Mouse (Mus musculus): ENCODE data around the gene Mxi1.

DNA sequence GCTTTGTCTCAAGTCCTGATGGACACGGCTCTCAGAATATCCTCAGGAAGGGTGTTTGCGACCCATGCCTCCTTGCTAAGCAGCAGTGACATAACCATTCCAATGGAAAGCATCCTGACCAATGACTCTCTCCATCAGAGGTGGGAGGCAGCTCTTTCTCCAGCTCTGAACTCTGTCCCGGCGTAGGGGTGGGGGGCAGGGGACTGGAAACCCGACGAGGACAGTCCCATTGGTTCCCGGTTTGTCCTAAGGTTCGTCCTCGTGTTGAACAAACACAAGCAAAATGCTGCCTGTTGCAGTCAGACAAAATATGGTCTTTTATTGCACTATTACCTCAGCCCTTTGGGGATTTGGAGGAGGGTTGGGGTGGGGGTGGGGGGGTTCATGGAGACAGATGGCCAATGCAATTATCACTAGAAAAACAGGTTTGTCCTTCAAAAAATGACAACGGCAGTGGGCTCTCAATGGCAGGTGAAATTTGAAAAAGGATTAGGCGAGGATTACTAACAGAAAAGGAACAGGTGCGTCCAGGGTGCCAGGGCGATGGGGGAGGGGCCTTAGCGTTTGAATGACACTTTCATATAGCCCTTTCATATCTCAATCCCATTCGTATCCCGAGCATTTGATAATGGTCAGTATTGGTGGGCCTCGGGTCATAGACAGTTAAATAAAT is 11.0 kb upstream of the Mxi1 start:
- no peak for TF ChIP-seq GATA1 (IDR thresholded peaks at IDR 0.05; ENCODE audit: low read length)
- no peak for TF ChIP-seq TAL1 (IDR thresholded peaks at IDR 0.05; ENCODE audit: low read length)

Data from erythroblast, embryonic 14.5 days (primary cell).